Mouse (Mus musculus): ENCODE measurements around the gene Gm10570.
A peak's percentile ranks its signal among the peaks of the same experiment; 100 is the strongest.

Gene Gm10570

GRCm38 (mm10) chr4:130308231-130309081 is at the start of gene Gm10570, which contains the start of gene Fabp3:
Gene Gm10570 (minus strand): TSS chr4:130308674.
Gene Fabp3 (plus strand): TSS chr4:130308595.
- peak; percentile 61 for DNase-seq (ENCODE audit: extremely low spot score)

GRCm38 (mm10) chr4:130357946-130358345 is 49.5 kb upstream of the Gm10570 start:
- no peak for DNase-seq (ENCODE audit: extremely low spot score)

GRCm38 (mm10) chr4:130352588-130352987 is 44.1 kb upstream of the Gm10570 start:
- no peak for DNase-seq (ENCODE audit: extremely low spot score)

- DNase-seq (ENCODE audit: extremely low spot score) = no peak
These were observed 42.4 kb upstream of the Gm10570 start for GRCm38 (mm10) chr4:130350690-130351422.

- no peak for DNase-seq (ENCODE audit: extremely low spot score)
These were observed 41.2 kb upstream of the Gm10570 start for GRCm38 (mm10) chr4:130349666-130350065.

GRCm38 (mm10) chr4:130341691-130342090 is 33.2 kb upstream of the Gm10570 start:
- DNase-seq (ENCODE audit: extremely low spot score) = peak; percentile 69

GRCm38 (mm10) chr4:130335867-130336266 is 27.4 kb upstream of the Gm10570 start:
- no peak for DNase-seq (ENCODE audit: extremely low spot score)

GRCm38 (mm10) chr4:130327366-130327765 is 18.9 kb upstream of the Gm10570 start:
- DNase-seq (ENCODE audit: extremely low spot score) = no peak

- DNase-seq (ENCODE audit: extremely low spot score) = no peak
These were observed 17.0 kb upstream of the Gm10570 start for GRCm38 (mm10) chr4:130325446-130325845.

- no peak for DNase-seq (ENCODE audit: extremely low spot score)
These were observed 15.1 kb upstream of the Gm10570 start for GRCm38 (mm10) chr4:130323607-130324006.

- DNase-seq (ENCODE audit: extremely low spot score) = no peak
These were observed 14.7 kb upstream of the Gm10570 start for GRCm38 (mm10) chr4:130323165-130323564.

GRCm38 (mm10) chr4:130322567-130322966 is 14.1 kb upstream of the Gm10570 start:
- DNase-seq (ENCODE audit: extremely low spot score) = no peak

GRCm38 (mm10) chr4:130321640-130322039 is 13.2 kb upstream of the Gm10570 start:
- DNase-seq (ENCODE audit: extremely low spot score) = no peak

- no peak for DNase-seq (ENCODE audit: extremely low spot score)
These were observed 11.1 kb upstream of the Gm10570 start for GRCm38 (mm10) chr4:130319564-130319963.

GRCm38 (mm10) chr4:130318122-130318521 is 9.6 kb upstream of the Gm10570 start:
- no peak for DNase-seq (ENCODE audit: extremely low spot score)

- no peak for DNase-seq (ENCODE audit: extremely low spot score)
These were observed 8.2 kb upstream of the Gm10570 start for GRCm38 (mm10) chr4:130316691-130317090.

- DNase-seq (ENCODE audit: extremely low spot score) = no peak
These were observed 7.5 kb upstream of the Gm10570 start for GRCm38 (mm10) chr4:130315771-130316527.

- no peak for DNase-seq (ENCODE audit: extremely low spot score)
These were observed 5.1 kb upstream of the Gm10570 start for GRCm38 (mm10) chr4:130313552-130313951.

- DNase-seq (ENCODE audit: extremely low spot score) = no peak
These were observed 4.1 kb upstream of the Gm10570 start for GRCm38 (mm10) chr4:130312526-130312925.

- DNase-seq (ENCODE audit: extremely low spot score) = no peak
These were observed 780 bp upstream of the Gm10570 start for GRCm38 (mm10) chr4:130309254-130309653.

GRCm38 (mm10) chr4:130307851-130308230 is 633 bp downstream of the Gm10570 start:
- DNase-seq (ENCODE audit: extremely low spot score) = peak; percentile 70
